In genomic region chr6:49079313-49079712, GRCm38 (mm10) we compare ENCODE assay signal across 32 mouse cellular contexts. TPM values are rescaled to one million over a fixed set of nuclear protein-coding genes. Genes with fewer than 3 reads are reported as not detected.
"Had no signal": no experiment of that assay in that cellular context is flagged by ENCODE, and none has a peak within 500 bp of the region (broad histone marks: within the 10 kb centered on the region; RNA-seq: fewer than 3 reads in every experiment).

No protein-coding gene starts in this region.

- H3K9me3 ChIP-seq: limb, embryonic 10.5 days; limb, embryonic 12.5 days; limb, embryonic 13.5 days; limb, embryonic 15.5 days; liver, embryonic 12.5 days; liver, embryonic 13.5 days; liver, embryonic 15.5 days; lung, embryonic 15.5 days; megakaryocyte, embryonic 14.5 days; midbrain, embryonic 10.5 days; midbrain, embryonic 12.5 days; midbrain, embryonic 13.5 days; midbrain, embryonic 15.5 days; neural tube, embryonic 12.5 days had no signal

- H3K27ac ChIP-seq: limb, embryonic 10.5 days; limb, embryonic 12.5 days; limb, embryonic 13.5 days; limb, embryonic 15.5 days; liver, embryonic 12.5 days; liver, embryonic 13.5 days; liver, embryonic 14.5 days; liver, embryonic 15.5 days; lung, embryonic 15.5 days; macrophage; midbrain, embryonic 10.5 days; midbrain, embryonic 12.5 days; midbrain, embryonic 13.5 days; midbrain, embryonic 15.5 days; neural tube, embryonic 12.5 days had no signal

- H3K9ac ChIP-seq: limb, embryonic 12.5 days; limb, embryonic 13.5 days; limb, embryonic 15.5 days; liver, embryonic 12.5 days; liver, embryonic 13.5 days; liver, embryonic 14.5 days; liver, embryonic 15.5 days; liver, postnatal 0 days; lung, embryonic 14.5 days; lung, embryonic 15.5 days; midbrain, embryonic 12.5 days; midbrain, embryonic 13.5 days; midbrain, embryonic 15.5 days; neural tube, embryonic 12.5 days had no signal

- ATAC-seq: liver, embryonic 12.5 days; liver, postnatal 0 days; lung, postnatal 0 days; midbrain, embryonic 13.5 days; midbrain, embryonic 15.5 days; midbrain, embryonic 16.5 days had no signal

- H3K4me3 ChIP-seq: limb, embryonic 10.5 days; limb, embryonic 12.5 days; limb, embryonic 13.5 days; limb, embryonic 15.5 days; liver, embryonic 12.5 days; liver, embryonic 13.5 days; liver, embryonic 15.5 days; lung, embryonic 15.5 days; megakaryocyte, embryonic 14.5 days; midbrain, embryonic 10.5 days; midbrain, embryonic 12.5 days; midbrain, embryonic 13.5 days; midbrain, embryonic 15.5 days; myocyte; neural tube, embryonic 12.5 days had no signal

- H3K27me3 ChIP-seq: limb, embryonic 12.5 days; limb, embryonic 13.5 days; limb, embryonic 15.5 days; liver, embryonic 12.5 days; liver, embryonic 13.5 days; liver, embryonic 15.5 days; lung, embryonic 15.5 days; megakaryocyte, embryonic 14.5 days; midbrain, embryonic 12.5 days; midbrain, embryonic 13.5 days; midbrain, embryonic 15.5 days; neural tube, embryonic 12.5 days had no signal

- DNase-seq: left cerebral cortex, postnatal 4 days; liver; liver, embryonic 13.5 days; liver, postnatal 0 days; lung, adult 18-20 months; lung, adult 2 months; lung, embryonic 14.5 days; lung, postnatal 10 days; lung, postnatal 14 days; lung, postnatal 36 days; lung, postnatal 4 days; midbrain, embryonic 14.5 days had no signal

RNA-seq across cellular contexts. Expression of gene Gpnmb, which starts 43.0 kb away (rescaled TPM):
- total RNA-seq: megakaryocyte-erythroid progenitor cell, adult 5-6 weeks; monocyte, adult 5-6 weeks had no signal
